Mouse (Mus musculus) MEL (cell line): ENCODE measurements at regions not wholly inside any gene's neighbourhood (a gene's known extent, or its start where the extent isn't known, plus 50 kb on each side); places are given as distances from the start of the nearest gene placed in this dataset.

ENCODE experiments used
- DNase-seq: peaks from one replicate; pipeline ENCODE4 v3.0.0; 2011; ENCODE audit warnings: low read depth, low spot score
- H3K27ac ChIP-seq: 2 replicates; pipeline ENCODE4 v1.5.1; 2012; ENCODE audit warnings: low read depth, mild to moderate bottlenecking, control low read depth, low read length, moderate library complexity; ENCODE audit not compliant: control insufficient read depth
- H3K27me3 ChIP-seq, 2 experiments: fragments of 150-350 bp in 1 of 2; sonication (generic) in 1 of 2; 2 replicates each; pipeline ENCODE4 v1.6.1; 2012; ENCODE audit warnings: low read length in 2 of 2, mild to moderate bottlenecking in 2 of 2, improper control_type of control experiment in 1 of 2, moderate library complexity in 1 of 2; ENCODE audit not compliant: insufficient read depth in 2 of 2, control insufficient read depth in 1 of 2
- H3K36me3 ChIP-seq, 2 experiments: 2 replicates each; pipeline ENCODE4 v1.6.1; 2012 to 2014; ENCODE audit warnings: low read length in 2 of 2, improper control_type of control experiment in 1 of 2, inconsistent platforms in 1 of 2, mild to moderate bottlenecking in 1 of 2; ENCODE audit not compliant: insufficient read depth in 2 of 2, control insufficient read depth in 1 of 2
- H3K4me1 ChIP-seq, 2 experiments: fragments of 150-350 bp in 1 of 2; sonication (generic) in 1 of 2; 2 replicates each; pipeline ENCODE4 v1.6.1; 2012; ENCODE audit warnings: low read length in 2 of 2, improper control_type of control experiment in 1 of 2, mild to moderate bottlenecking in 1 of 2; ENCODE audit not compliant: insufficient read depth in 2 of 2, control insufficient read depth in 1 of 2
- H3K4me3 ChIP-seq, 2 experiments: fragments of 150-350 bp in 1 of 2; sonication (generic) in 1 of 2; 2 replicates each; pipeline ENCODE4 v1.5.1; 2012; ENCODE audit warnings: low read depth in 2 of 2, low read length in 2 of 2, mild to moderate bottlenecking in 2 of 2, moderate library complexity in 2 of 2, control low read depth in 1 of 2, improper control_type of control experiment in 1 of 2; ENCODE audit not compliant: control insufficient read depth in 1 of 2, insufficient read depth in 1 of 2
- H3K79me2 ChIP-seq: 2 replicates; pipeline ENCODE4 v1.6.1; 2012; ENCODE audit warnings: mild to moderate bottlenecking, low read length, moderate library complexity; ENCODE audit not compliant: control insufficient read depth, poor library complexity, insufficient read depth
- H3K9ac ChIP-seq: 2 replicates; pipeline ENCODE4 v1.6.1; 2012; ENCODE audit warnings: low read depth, mild to moderate bottlenecking, control low read depth, low read length, moderate library complexity; ENCODE audit not compliant: control insufficient read depth, poor library complexity, severe bottlenecking
- H3K9me3 ChIP-seq: fragments of 150-350 bp; sonication (generic); replicated peaks from 2 replicates; pipeline ENCODE4 v1.6.1; 2012; ENCODE audit warnings: mild to moderate bottlenecking, low read length, improper control_type of control experiment, moderate library complexity; ENCODE audit not compliant: insufficient read depth
- CHD1 ChIP-seq: IDR thresholded peaks from 2 replicates; pipeline ENCODE4 v1.6.1; 2012; ENCODE audit warnings: low read depth, mild to moderate bottlenecking, inconsistent platforms, low read length, improper control_type of control experiment
- CTCF ChIP-seq, 3 experiments: IDR thresholded peaks in 2 of 3; conservative IDR thresholded peaks in 1 of 3; 2 replicates each; pipeline ENCODE4 v1.5.1; 2011 to 2012; ENCODE audit warnings: low read length in 3 of 3, low read depth in 2 of 3, mild to moderate bottlenecking in 2 of 3, improper control_type of control experiment in 1 of 3, inconsistent platforms in 1 of 3, mixed read lengths in 1 of 3, moderate library complexity in 1 of 3; ENCODE audit not compliant: control insufficient read depth in 1 of 3, insufficient read depth in 1 of 3, poor library complexity in 1 of 3, severe bottlenecking in 1 of 3
- ELF1 ChIP-seq: IDR thresholded peaks from 2 replicates; pipeline ENCODE4 v1.6.1; 2014; ENCODE audit warnings: low read depth, mild to moderate bottlenecking, inconsistent platforms, low read length, improper control_type of control experiment, moderate library complexity
- EP300 ChIP-seq, 2 experiments: IDR thresholded peaks; 2 replicates each; pipeline ENCODE4 v1.6.1; 2011; ENCODE audit warnings: improper control_type of control experiment in 2 of 2, low read length in 2 of 2, low read depth in 1 of 2, mild to moderate bottlenecking in 1 of 2
- ETS1 ChIP-seq: IDR thresholded peaks from 2 replicates; pipeline ENCODE4 v1.6.1; 2012; ENCODE audit warnings: low read depth, mild to moderate bottlenecking, inconsistent platforms, low read length, improper control_type of control experiment, moderate library complexity
- GATA1 ChIP-seq: IDR thresholded peaks from 2 replicates; pipeline ENCODE4 v1.6.1; 2011; ENCODE audit warnings: low read depth, low read length, improper control_type of control experiment
- HCFC1 ChIP-seq: IDR thresholded peaks from 2 replicates; pipeline ENCODE4 v1.6.1; 2012; ENCODE audit warnings: low read depth, mild to moderate bottlenecking, inconsistent platforms, low read length, improper control_type of control experiment, moderate library complexity
- JUND ChIP-seq: IDR thresholded peaks from 2 replicates; pipeline ENCODE4 v1.6.1; 2011; ENCODE audit warnings: low read depth, mild to moderate bottlenecking, improper control_type of control experiment, low read length
- MAFK ChIP-seq: IDR thresholded peaks from 2 replicates; pipeline ENCODE4 v1.6.1; 2011; ENCODE audit warnings: low read depth, mild to moderate bottlenecking, low read length, improper control_type of control experiment, borderline replicate concordance
- MAX ChIP-seq: IDR thresholded peaks from 2 replicates; pipeline ENCODE4 v1.6.1; 2011; ENCODE audit warnings: low read length, improper control_type of control experiment
- MYB ChIP-seq: IDR thresholded peaks from 2 replicates; pipeline ENCODE4 v1.6.1; 2011; ENCODE audit warnings: mild to moderate bottlenecking, low read depth, low read length, improper control_type of control experiment
- MYC ChIP-seq: IDR thresholded peaks from 2 replicates; pipeline ENCODE4 v1.6.1; 2011; ENCODE audit warnings: low read depth, mild to moderate bottlenecking, low read length, improper control_type of control experiment, moderate library complexity
- RCOR1 ChIP-seq: IDR thresholded peaks from 2 replicates; pipeline ENCODE4 v1.6.1; 2012; ENCODE audit warnings: low read depth, mild to moderate bottlenecking, inconsistent platforms, low read length, improper control_type of control experiment
- SMC3 ChIP-seq: IDR thresholded peaks from 2 replicates; pipeline ENCODE4 v1.6.1; 2011; ENCODE audit warnings: low read depth, low read length, improper control_type of control experiment
- TAL1 ChIP-seq: IDR thresholded peaks from 2 replicates; pipeline ENCODE4 v1.6.1; 2012; ENCODE audit warnings: mild to moderate bottlenecking, inconsistent platforms, low read length, moderate library complexity, mixed read lengths
- TBP ChIP-seq: IDR thresholded peaks from 2 replicates; pipeline ENCODE4 v1.8.0; 2011; ENCODE audit warnings: low read depth, low read length, improper control_type of control experiment
- UBTF ChIP-seq: IDR thresholded peaks from 2 replicates; pipeline ENCODE4 v1.6.1; 2012; ENCODE audit warnings: low read depth, mild to moderate bottlenecking, inconsistent platforms, low read length, improper control_type of control experiment, moderate library complexity, borderline replicate concordance; ENCODE audit not compliant: insufficient read depth
- USF1 ChIP-seq: IDR thresholded peaks from 2 replicates; pipeline ENCODE4 v1.6.1; 2014; ENCODE audit warnings: low read depth, mild to moderate bottlenecking, inconsistent platforms, low read length, improper control_type of control experiment, moderate library complexity
- ZC3H11A ChIP-seq: IDR thresholded peaks from 2 replicates; pipeline ENCODE4 v1.6.1; 2012; ENCODE audit warnings: low read depth, mild to moderate bottlenecking, inconsistent platforms, low read length, improper control_type of control experiment
- ZMIZ1 ChIP-seq: IDR thresholded peaks from 2 replicates; pipeline ENCODE4 v1.6.1; 2012; ENCODE audit warnings: low read depth, mild to moderate bottlenecking, inconsistent platforms, low read length, improper control_type of control experiment, moderate library complexity
- ZNF384 ChIP-seq: IDR thresholded peaks from 2 replicates; pipeline ENCODE4 v1.6.1; 2012; ENCODE audit warnings: low read depth, mild to moderate bottlenecking, inconsistent platforms, low read length, improper control_type of control experiment

DNA sequence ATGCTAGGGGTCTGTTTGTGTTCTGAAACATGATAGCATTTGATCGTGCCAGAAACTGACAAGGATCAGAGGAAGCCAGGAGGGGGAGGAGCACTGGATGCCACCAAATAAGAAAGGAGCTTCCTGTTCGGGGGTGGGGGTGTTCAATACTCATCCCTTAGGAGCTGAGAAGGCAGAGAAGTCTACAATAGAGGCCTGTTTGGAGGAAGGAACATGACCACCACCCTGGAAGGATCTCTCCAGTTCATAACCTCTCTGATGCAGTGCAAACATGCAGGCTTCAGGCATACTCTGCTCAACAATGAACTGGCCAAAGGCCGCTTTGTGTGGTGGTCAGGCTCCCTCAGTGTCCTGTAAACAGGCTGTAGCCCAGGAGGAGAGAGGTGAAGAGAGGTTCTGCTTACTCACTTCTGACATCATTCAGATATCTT lies 515.8 kb downstream of the Tshz3 start (continued):
- TF ChIP-seq MYC (no peak), ZC3H11A (no peak), ZMIZ1 (no peak), MAX (no peak), TAL1 (no peak), GATA1 (no peak)
- TF ChIP-seq, all 39 proteins: peak for 0

DNA sequence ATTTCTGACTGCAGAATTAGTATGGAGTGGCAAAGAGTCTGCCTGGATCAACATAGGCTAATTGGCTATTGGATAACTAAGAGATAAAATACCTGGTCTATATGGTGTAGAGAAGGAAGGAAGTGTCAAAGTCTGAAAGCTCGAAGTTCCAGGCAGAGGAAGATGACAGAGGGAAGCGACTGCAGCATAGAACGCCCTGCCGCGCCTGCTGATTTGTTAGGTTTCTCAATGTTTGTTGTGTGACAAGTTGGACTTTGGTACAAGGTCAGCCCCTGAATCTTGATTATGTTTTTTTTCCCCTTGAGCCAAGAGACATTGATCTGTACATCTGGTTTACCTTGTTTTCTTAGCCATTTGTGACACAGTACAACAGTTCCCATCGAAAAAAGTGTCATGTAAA lies 517.6 kb downstream of the Tshz3 start:
- H3K9ac ChIP-seq, result no peak overlapping the region
- no peaks in the 10 kb centered on the region for H3K4me1 ChIP-seq
- no peak for DNase-seq
- no peaks in the 10 kb centered on the region for H3K36me3 ChIP-seq
- H3K27me3 ChIP-seq, result no peaks in the 10 kb centered on the region
- TF ChIP-seq CTCF (IDR thresholded peaks at IDR 0.05 in 2 of 3, conservative IDR thresholded peaks at IDR 0.05 in 1 of 3; ENCODE audit: control insufficient read depth in 1 of 3, insufficient read depth in 1 of 3, low read depth in 2 of 3, low read length in 3 of 3, poor library complexity in 1 of 3, severe bottlenecking in 1 of 3), result no peak
- TF ChIP-seq EP300 (IDR thresholded peaks at IDR 0.05; ENCODE audit: low read depth in 1 of 2, low read length in 2 of 2), result no peak
- no peak for TF ChIP-seq USF1
- TF ChIP-seq CHD1, result no peak
- TF ChIP-seq MAX, result no peak
- no peak for TF ChIP-seq SMC3
- no peak for TF ChIP-seq UBTF
- no peak for TF ChIP-seq ZNF384
- no peak for TF ChIP-seq TBP
- TF ChIP-seq RCOR1, result no peak
- TF ChIP-seq MAFK, result no peak
- TF ChIP-seq MYC, result no peak
- TF ChIP-seq MYB, result no peak
- no peak for TF ChIP-seq GATA1
- no peak for TF ChIP-seq JUND
- TF ChIP-seq ZMIZ1, result no peak
- no peak for TF ChIP-seq HCFC1
- no peak for TF ChIP-seq ETS1
- TF ChIP-seq ELF1, result no peak
- TF ChIP-seq, all 39 proteins: peak for 0
- H3K4me3 ChIP-seq, result no peak overlapping the region
- H3K79me2 ChIP-seq, result no peaks in the 10 kb centered on the region
- no peaks in the 10 kb centered on the region for H3K9me3 ChIP-seq
- no peak overlapping the region for H3K27ac ChIP-seq
